Mouse (Mus musculus) midbrain, embryonic 11.5 days (tissue): ENCODE results near the gene Sema7a. TPM values are rescaled to one million over a fixed set of nuclear protein-coding genes. Genes with fewer than 3 reads are reported as not detected.

Source experiments
- ATAC-seq: fragments of 200-750 bp; cut with Nextera tagmentation; 2 replicates; pipeline ENCODE4 v1.8.0; 2017; ENCODE audit warnings: moderate TSS enrichment, moderate library complexity; ENCODE audit not compliant: low FRiP score
- DNase-seq: peaks from one replicate; pipeline ENCODE4 v3.0.0; 2015; ENCODE audit warnings: low spot score; ENCODE audit errors: missing footprints
- H3K27ac ChIP-seq: fragments of 300-500 bp; sonication (generic); 2 replicates; pipeline ENCODE4 v1.5.1; 2014; ENCODE audit warnings: low read depth, low read length
- H3K27me3 ChIP-seq: fragments of 300-500 bp; sonication (generic); 2 replicates; pipeline ENCODE4 v1.6.1; 2014; ENCODE audit warnings: mild to moderate bottlenecking, low read length, moderate library complexity, mixed read lengths; ENCODE audit not compliant: control insufficient read depth, insufficient read depth
- H3K36me3 ChIP-seq: fragments of 300-500 bp; sonication (generic); 2 replicates; pipeline ENCODE4 v1.6.1; 2014; ENCODE audit warnings: mild to moderate bottlenecking, low read length, moderate library complexity, mixed read lengths; ENCODE audit not compliant: control insufficient read depth, insufficient read depth
- H3K4me1 ChIP-seq: fragments of 300-500 bp; sonication (generic); 2 replicates; pipeline ENCODE4 v1.6.1; 2014; ENCODE audit warnings: low read length; ENCODE audit not compliant: control insufficient read depth, insufficient read depth
- H3K4me2 ChIP-seq: fragments of 300-500 bp; sonication (generic); 2 replicates; pipeline ENCODE4 v1.6.1; 2014; ENCODE audit warnings: mild to moderate bottlenecking, moderate library complexity
- H3K4me3 ChIP-seq: fragments of 300-500 bp; sonication (generic); 2 replicates; pipeline ENCODE4 v1.5.1; 2014; ENCODE audit warnings: low read depth, low read length
- H3K9ac ChIP-seq: fragments of 300-500 bp; sonication (generic); 2 replicates; pipeline ENCODE4 v1.6.1; 2014; ENCODE audit warnings: low read length
- H3K9me3 ChIP-seq: fragments of 300-500 bp; sonication (generic); 2 replicates; pipeline ENCODE4 v1.6.1; 2016; ENCODE audit warnings: low read length; ENCODE audit not compliant: control insufficient read depth
- whole genome bisulfite sequencing: fragments of 180-500 bp; shearing (Covaris S2); extraction: QIAGEN DNeasy Blood & Tissue Kit; methylation state at CpG from one replicate; pipeline ENCODE4 v1.1.7; 2014; 5-methylcytosine and 5-hydroxymethylcytosine counted together
- polyA plus RNA-seq: library from polyadenylated mRNA; unstranded; fragments of >200 nt; fragmentation: Nextera tagmentation; extraction: Ambion mirVana; gene quantifications from 2 replicates; pipeline ENCODE4 v1.2.1, GENCODE M21; 2014

Sema7a gene
- polyA plus RNA-seq, 1 experiment from 2014 or later, result 0.78 TPM

- ATAC-seq (no peak), DNase-seq (no peak)
- Histone ChIP-seq H3K4me3 (no peak overlapping the region), H3K27me3 (no peaks in the 10 kb centered on the region), H3K27ac (no peak overlapping the region), H3K9ac (no peak overlapping the region), H3K4me2 (no peak overlapping the region), H3K4me1 (no peaks in the 10 kb centered on the region), H3K9me3 (no peaks in the 10 kb centered on the region), H3K36me3 (no peaks in the 10 kb centered on the region)
- 82% methylated on average over 6 of the region's 6 CpGs for WGBS
Measured at GRCm38 (mm10) chr9:57978025-57978424, 38.1 kb downstream of the Sema7a start.

GRCm38 (mm10) chr9:57978858-57979257 is 38.9 kb downstream of the Sema7a start:
- Histone ChIP-seq H3K4me2 (no peak overlapping the region), H3K4me3 (no peak overlapping the region), H3K9me3 (no peaks in the 10 kb centered on the region), H3K4me1 (no peaks in the 10 kb centered on the region), H3K9ac (no peak overlapping the region), H3K36me3 (no peaks in the 10 kb centered on the region), H3K27ac (no peak overlapping the region), H3K27me3 (no peaks in the 10 kb centered on the region)
- ATAC-seq, result no peak
- DNase-seq, result no peak
- 75% methylated on average over 3 of the region's 3 CpGs for WGBS

DNA sequence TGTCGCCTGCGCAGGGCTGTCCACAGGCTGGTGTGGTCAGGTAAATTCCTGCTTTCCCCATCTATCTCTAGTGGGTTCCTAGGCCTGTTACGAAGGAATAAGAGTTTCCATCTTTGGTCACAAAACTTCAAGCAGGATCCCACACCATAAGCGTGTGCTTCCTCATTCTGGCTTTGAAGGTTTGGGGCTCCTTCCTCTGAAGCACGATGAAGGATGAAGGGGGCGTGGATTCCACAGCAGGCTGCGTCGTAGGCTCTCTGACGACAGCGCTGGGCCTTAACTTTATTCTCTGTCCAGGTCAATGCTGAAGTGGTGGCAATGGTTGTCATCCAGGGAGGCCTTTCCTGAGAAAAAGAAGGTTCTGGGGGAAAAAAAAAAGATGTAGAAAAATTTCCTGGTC is 40.7 kb downstream of the Sema7a start:
- ATAC-seq (no peak), DNase-seq (no peak)
- Histone ChIP-seq H3K36me3 (no peaks in the 10 kb centered on the region), H3K9ac (no peak overlapping the region), H3K9me3 (no peaks in the 10 kb centered on the region), H3K4me2 (no peak overlapping the region), H3K4me1 (no peaks in the 10 kb centered on the region), H3K4me3 (no peak overlapping the region), H3K27ac (no peak overlapping the region), H3K27me3 (no peaks in the 10 kb centered on the region)
- WGBS, result 83% methylated on average over 10 of the region's 10 CpGs

- WGBS, result 92% methylated on average over 8 of the region's 8 CpGs
- H3K4me2 ChIP-seq, result no peak overlapping the region
- H3K27ac ChIP-seq, result no peak overlapping the region
- H3K36me3 ChIP-seq, result no peaks in the 10 kb centered on the region
- no peak overlapping the region for H3K9ac ChIP-seq
- no peak overlapping the region for H3K4me3 ChIP-seq
- H3K9me3 ChIP-seq, result no peaks in the 10 kb centered on the region
- H3K27me3 ChIP-seq, result no peaks in the 10 kb centered on the region
- no peak for DNase-seq
- ATAC-seq, result no peak
- H3K4me1 ChIP-seq, result no peaks in the 10 kb centered on the region
Measured at GRCm38 (mm10) chr9:57985304-57985703, 45.4 kb downstream of the Sema7a start.

- Histone ChIP-seq H3K36me3 (no peaks in the 10 kb centered on the region), H3K4me2 (no peak overlapping the region), H3K9me3 (no peaks in the 10 kb centered on the region), H3K4me1 (no peaks in the 10 kb centered on the region), H3K27ac (no peak overlapping the region), H3K9ac (no peak overlapping the region), H3K27me3 (no peaks in the 10 kb centered on the region), H3K4me3 (no peak overlapping the region)
- WGBS, result 80% methylated on average over 7 of the region's 7 CpGs
- ATAC-seq (no peak), DNase-seq (peak; percentile 21)
Measured at GRCm38 (mm10) chr9:57986293-57986692, 46.4 kb downstream of the Sema7a start.

DNA sequence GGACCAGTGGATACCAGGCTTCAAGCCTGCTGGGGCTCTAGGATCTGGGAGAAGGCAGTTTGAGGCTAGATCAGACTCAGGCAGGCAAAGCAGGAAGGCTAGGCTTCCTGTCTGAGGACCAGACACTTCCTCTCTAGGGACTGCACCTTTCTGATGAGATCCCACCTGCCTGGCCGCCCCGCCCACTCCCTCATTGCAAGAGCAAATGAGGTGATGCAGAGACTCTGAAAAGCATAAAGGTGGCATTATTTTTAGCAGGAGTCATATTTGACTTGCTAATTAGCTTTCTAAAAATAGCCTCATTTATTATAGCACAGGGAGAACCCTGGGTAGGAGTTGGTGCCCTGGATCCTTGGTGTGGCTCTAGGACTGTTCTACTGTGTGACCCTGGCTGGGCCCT is 48.2 kb downstream of the Sema7a start:
- Histone ChIP-seq H3K4me1 (no peaks in the 10 kb centered on the region), H3K4me3 (no peak overlapping the region), H3K9ac (no peak overlapping the region), H3K36me3 (no peaks in the 10 kb centered on the region), H3K27ac (no peak overlapping the region), H3K4me2 (no peak overlapping the region), H3K9me3 (no peaks in the 10 kb centered on the region), H3K27me3 (no peaks in the 10 kb centered on the region)
- WGBS, result 92% methylated on average over 2 of the region's 2 CpGs
- DNase-seq (no peak), ATAC-seq (no peak)

DNA sequence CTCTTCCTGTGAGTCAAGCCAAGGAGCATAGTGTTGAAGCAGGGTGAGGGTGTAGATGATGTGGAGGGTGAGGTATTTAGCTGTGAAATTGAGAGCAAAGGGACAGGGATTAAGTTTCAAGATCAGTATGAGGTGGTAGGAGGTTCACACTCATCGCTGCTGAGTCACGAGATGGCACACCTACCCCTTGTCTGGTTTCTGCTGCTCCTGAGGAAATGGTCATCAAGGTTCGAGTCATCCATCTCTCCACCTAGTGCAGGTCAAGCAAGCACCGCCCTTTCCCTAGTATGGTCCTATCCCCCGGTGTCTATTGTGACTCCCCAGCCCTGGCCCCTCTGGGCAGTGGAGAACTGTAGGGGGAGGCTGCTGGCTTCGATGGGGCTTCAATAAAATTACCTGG is 49.4 kb downstream of the Sema7a start:
- no peak overlapping the region for H3K9ac ChIP-seq
- H3K4me3 ChIP-seq, result no peak overlapping the region
- H3K27ac ChIP-seq, result no peak overlapping the region
- 83% methylated on average over 6 of the region's 6 CpGs for WGBS
- no peak for ATAC-seq
- DNase-seq, result no peak
- no peaks in the 10 kb centered on the region for H3K36me3 ChIP-seq
- no peaks in the 10 kb centered on the region for H3K9me3 ChIP-seq
- H3K27me3 ChIP-seq, result no peaks in the 10 kb centered on the region
- no peaks in the 10 kb centered on the region for H3K4me1 ChIP-seq
- H3K4me2 ChIP-seq, result no peak overlapping the region

DNA sequence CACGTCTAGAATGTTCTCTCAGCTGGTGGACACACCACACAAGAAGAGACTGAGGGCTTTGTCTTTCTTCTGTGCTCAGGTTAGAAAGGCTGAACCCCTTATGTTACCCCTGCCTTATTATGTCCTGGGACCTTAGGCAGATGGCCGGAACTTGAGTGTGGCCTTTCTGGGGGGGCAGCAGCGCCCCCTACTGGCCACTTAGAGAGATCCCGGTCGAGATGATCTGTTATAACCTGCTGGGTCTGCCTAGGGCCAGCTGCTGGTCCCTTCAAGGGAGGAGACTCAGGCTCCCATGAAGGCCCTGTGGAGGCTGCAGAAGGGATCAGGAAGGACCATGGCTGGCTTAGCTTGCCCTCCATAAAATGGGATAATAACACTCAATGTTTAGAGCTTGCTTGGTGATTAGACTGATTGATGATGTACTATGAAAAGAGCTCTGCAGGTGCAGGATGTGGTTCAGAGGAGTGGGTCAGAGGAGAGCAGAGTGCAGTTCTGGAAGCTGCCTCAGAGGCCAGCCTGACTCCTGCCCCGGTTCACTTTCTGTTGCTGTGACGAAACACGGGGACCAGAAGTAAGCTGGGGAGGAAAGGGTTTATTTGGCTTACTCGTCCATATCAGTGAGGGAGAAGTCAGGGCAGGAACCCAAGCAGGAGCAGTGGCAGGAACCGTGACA is 50.7 kb downstream of the Sema7a start:
- WGBS, result 38% methylated on average over 10 of the region's 10 CpGs
- no peak overlapping the region for H3K9ac ChIP-seq
- no peak overlapping the region for H3K4me2 ChIP-seq
- H3K9me3 ChIP-seq, result no peaks in the 10 kb centered on the region
- no peaks in the 10 kb centered on the region for H3K4me1 ChIP-seq
- no peaks in the 10 kb centered on the region for H3K36me3 ChIP-seq
- H3K27me3 ChIP-seq, result no peaks in the 10 kb centered on the region
- H3K27ac ChIP-seq, result no peak overlapping the region
- H3K4me3 ChIP-seq, result no peak overlapping the region
- ATAC-seq (no peak), DNase-seq (peak; percentile 94)

GRCm38 (mm10) chr9:57992060-57992459 is 52.1 kb downstream of the Sema7a start:
- DNase-seq, result no peak
- no peak overlapping the region for H3K4me2 ChIP-seq

More at GRCm38 (mm10) chr9:57992060-57992459, 52.1 kb downstream of the Sema7a start:
- no peaks in the 10 kb centered on the region for H3K36me3 ChIP-seq
- no peaks in the 10 kb centered on the region for H3K27me3 ChIP-seq
- no peaks in the 10 kb centered on the region for H3K9me3 ChIP-seq
- no peak overlapping the region for H3K4me3 ChIP-seq
- no peak for ATAC-seq
- H3K27ac ChIP-seq, result no peak overlapping the region
- WGBS, result 77% methylated on average over 3 of the region's 3 CpGs
- H3K4me1 ChIP-seq, result no peaks in the 10 kb centered on the region
- no peak overlapping the region for H3K9ac ChIP-seq
